Mouse (Mus musculus) hindbrain, embryonic 15.5 days (tissue): ENCODE results near the gene Nav1. TPM values are rescaled to one million over a fixed set of nuclear protein-coding genes. Genes with fewer than 3 reads are reported as not detected.

ENCODE experiments used
- ATAC-seq: fragments of 200-750 bp; cut with Nextera tagmentation; 2 replicates; pipeline ENCODE4 v1.8.0; 2017; ENCODE audit warnings: low read depth, moderate number of reproducible peaks, moderate TSS enrichment; ENCODE audit not compliant: low FRiP score
- H3K27ac ChIP-seq: fragments of 300-500 bp; sonication (generic); replicated peaks from 2 replicates; pipeline ENCODE4 v1.5.1; 2015; ENCODE audit warnings: mild to moderate bottlenecking, inconsistent platforms
- H3K27me3 ChIP-seq: fragments of 300-500 bp; sonication (generic); 2 replicates; pipeline ENCODE4 v1.6.1; 2015; ENCODE audit warnings: control low read depth, inconsistent platforms
- H3K36me3 ChIP-seq: fragments of 300-500 bp; sonication (generic); 2 replicates; pipeline ENCODE4 v1.6.1; 2015; ENCODE audit warnings: control low read depth, inconsistent platforms
- H3K4me1 ChIP-seq: fragments of 300-500 bp; sonication (generic); replicated peaks from 2 replicates; pipeline ENCODE4 v1.6.1; 2015; ENCODE audit warnings: control low read depth, inconsistent platforms
- H3K4me2 ChIP-seq: fragments of 300-500 bp; sonication (generic); 2 replicates; pipeline ENCODE4 v1.6.1; 2015; ENCODE audit warnings: moderate library complexity, mild to moderate bottlenecking, inconsistent platforms
- H3K4me3 ChIP-seq: fragments of 300-500 bp; sonication (generic); 2 replicates; pipeline ENCODE4 v1.5.1; 2015; ENCODE audit warnings: mild to moderate bottlenecking, inconsistent platforms
- H3K9ac ChIP-seq: fragments of 300-500 bp; sonication (generic); 2 replicates; pipeline ENCODE4 v1.6.1; 2015; ENCODE audit warnings: inconsistent platforms
- H3K9me3 ChIP-seq: fragments of 300-500 bp; sonication (generic); 2 replicates; pipeline ENCODE4 v1.6.1; 2016; ENCODE audit warnings: control low read depth, inconsistent platforms
- WGBS: fragments of 180-500 bp; shearing (Covaris S2); methylation state at CpG from one replicate; pipeline ENCODE4 v1.1.7; 2015; 5-methylcytosine and 5-hydroxymethylcytosine counted together
- polyA plus RNA-seq: library from polyadenylated mRNA; unstranded; fragments of >200 nt; fragmentation: Nextera tagmentation; extraction: Ambion mirVana; gene quantifications from 2 replicates; pipeline ENCODE4 v1.2.1, GENCODE M21; 2015

Nav1 gene
- polyA plus RNA-seq, 1 experiment from 2014 or later: 51.3 TPM

GRCm38 (mm10) chr1:135508349-135508634 lies 98.8 kb downstream of the Nav1 start:
- no peak for ATAC-seq
- Histone ChIP-seq H3K4me3 (0 out of 2 replicates have a peak overlapping the region, but pooled peaks have one; percentile 48), H3K9me3 (no peaks in the 10 kb centered on the region), H3K36me3 (no peaks in the 10 kb centered on the region), H3K27me3 (no peaks in the 10 kb centered on the region), H3K4me1 (peaks cover 78% of the 10 kb centered on the region), H3K4me2 (peak overlapping the region; percentile 64), H3K27ac (no peak overlapping the region), H3K9ac (no peak overlapping the region)
- WGBS: 32% methylated on average over 3 of the region's 3 CpGs

- WGBS: 40% methylated on average over 14 of the region's 14 CpGs
- H3K4me2 ChIP-seq: peak overlapping the region; percentile 64
- H3K9me3 ChIP-seq: no peaks in the 10 kb centered on the region
- H3K27ac ChIP-seq: no peak overlapping the region
- no peak overlapping the region for H3K9ac ChIP-seq
- no peak overlapping the region for H3K4me3 ChIP-seq
- ATAC-seq: no peak
- H3K36me3 ChIP-seq: no peaks in the 10 kb centered on the region
- no peaks in the 10 kb centered on the region for H3K27me3 ChIP-seq
- H3K4me1 ChIP-seq: peaks cover 74% of the 10 kb centered on the region
Observed at GRCm38 (mm10) chr1:135507572-135508348, 99.3 kb downstream of the Nav1 start.

GRCm38 (mm10) chr1:135505499-135505898 lies 101.6 kb downstream of the Nav1 start:
- Histone ChIP-seq H3K4me3 (no peak overlapping the region), H3K4me1 (peaks cover 60% of the 10 kb centered on the region), H3K9ac (no peak overlapping the region), H3K36me3 (no peaks in the 10 kb centered on the region), H3K9me3 (no peaks in the 10 kb centered on the region), H3K4me2 (no peak overlapping the region), H3K27ac (no peak overlapping the region), H3K27me3 (no peaks in the 10 kb centered on the region)
- no peak for ATAC-seq
- WGBS: 50% methylated on average over 7 of the region's 7 CpGs

- Histone ChIP-seq H3K36me3 (no peaks in the 10 kb centered on the region), H3K9ac (no peak overlapping the region), H3K4me2 (no peak overlapping the region), H3K27ac (no peak overlapping the region), H3K4me1 (peaks cover 49% of the 10 kb centered on the region), H3K27me3 (no peaks in the 10 kb centered on the region), H3K9me3 (no peaks in the 10 kb centered on the region), H3K4me3 (no peak overlapping the region)
- 86% methylated on average over 2 of the region's 2 CpGs for WGBS
- ATAC-seq: no peak
Observed at GRCm38 (mm10) chr1:135503436-135503835, 103.7 kb downstream of the Nav1 start.

- no peaks in the 10 kb centered on the region for H3K9me3 ChIP-seq
- no peak overlapping the region for H3K9ac ChIP-seq
- H3K4me3 ChIP-seq: no peak overlapping the region
- no peak for ATAC-seq
- H3K4me1 ChIP-seq: peaks cover 49% of the 10 kb centered on the region
- H3K4me2 ChIP-seq: no peak overlapping the region
- H3K27ac ChIP-seq: no peak overlapping the region
- no peaks in the 10 kb centered on the region for H3K36me3 ChIP-seq
- WGBS: 75% methylated on average over 9 of the region's 9 CpGs
- no peaks in the 10 kb centered on the region for H3K27me3 ChIP-seq
Observed at GRCm38 (mm10) chr1:135502750-135503149, 104.3 kb downstream of the Nav1 start.

GRCm38 (mm10) chr1:135502135-135502534 lies 105.0 kb downstream of the Nav1 start:
- Histone ChIP-seq H3K9ac (no peak overlapping the region), H3K9me3 (no peaks in the 10 kb centered on the region), H3K27me3 (no peaks in the 10 kb centered on the region), H3K4me1 (peaks cover 46% of the 10 kb centered on the region), H3K4me3 (no peak overlapping the region), H3K36me3 (no peaks in the 10 kb centered on the region), H3K4me2 (no peak overlapping the region), H3K27ac (no peak overlapping the region)
- ATAC-seq: no peak
- WGBS: 31% methylated on average over 8 of the region's 8 CpGs

- no peaks in the 10 kb centered on the region for H3K9me3 ChIP-seq
- H3K27ac ChIP-seq: no peak overlapping the region
- H3K4me2 ChIP-seq: no peak overlapping the region
- H3K36me3 ChIP-seq: no peaks in the 10 kb centered on the region
- no peak for ATAC-seq
- no peak overlapping the region for H3K9ac ChIP-seq
- 45% methylated on average over 20 of the region's 20 CpGs for WGBS
- H3K4me3 ChIP-seq: no peak overlapping the region
- H3K27me3 ChIP-seq: no peaks in the 10 kb centered on the region
- peaks cover 27% of the 10 kb centered on the region for H3K4me1 ChIP-seq
Observed at GRCm38 (mm10) chr1:135498455-135499358, 108.4 kb downstream of the Nav1 start.

- 92% methylated on average over 1 of the region's 1 CpGs for WGBS
- H3K4me3 ChIP-seq: no peak overlapping the region
- H3K27ac ChIP-seq: no peak overlapping the region
- no peaks in the 10 kb centered on the region for H3K9me3 ChIP-seq
- no peak overlapping the region for H3K9ac ChIP-seq
- H3K4me1 ChIP-seq: peaks cover 32% of the 10 kb centered on the region
- H3K27me3 ChIP-seq: no peaks in the 10 kb centered on the region
- ATAC-seq: no peak
- no peaks in the 10 kb centered on the region for H3K36me3 ChIP-seq
- no peak overlapping the region for H3K4me2 ChIP-seq
Observed at GRCm38 (mm10) chr1:135495048-135495447, 112.0 kb downstream of the Nav1 start.

GRCm38 (mm10) chr1:135493862-135494261 lies 113.2 kb downstream of the Nav1 start:
- 81% methylated on average over 6 of the region's 6 CpGs for WGBS
- no peaks in the 10 kb centered on the region for H3K27me3 ChIP-seq
- H3K9me3 ChIP-seq: no peaks in the 10 kb centered on the region
- no peak overlapping the region for H3K4me2 ChIP-seq
- no peak overlapping the region for H3K4me3 ChIP-seq
- no peak for ATAC-seq
- H3K4me1 ChIP-seq: peaks cover 32% of the 10 kb centered on the region
- H3K27ac ChIP-seq: no peak overlapping the region
- no peaks in the 10 kb centered on the region for H3K36me3 ChIP-seq
- H3K9ac ChIP-seq: no peak overlapping the region

GRCm38 (mm10) chr1:135492406-135492805 lies 114.7 kb downstream of the Nav1 start:
- Histone ChIP-seq H3K4me2 (no peak overlapping the region), H3K9ac (no peak overlapping the region), H3K36me3 (no peaks in the 10 kb centered on the region), H3K4me3 (no peak overlapping the region), H3K27me3 (no peaks in the 10 kb centered on the region), H3K27ac (no peak overlapping the region), H3K9me3 (no peaks in the 10 kb centered on the region), H3K4me1 (peaks cover 18% of the 10 kb centered on the region)
- no peak for ATAC-seq
- WGBS: 59% methylated on average over 10 of the region's 10 CpGs

- 66% methylated on average over 10 of the region's 10 CpGs for WGBS
- Histone ChIP-seq H3K4me1 (peaks cover 18% of the 10 kb centered on the region), H3K4me2 (no peak overlapping the region), H3K9me3 (no peaks in the 10 kb centered on the region), H3K9ac (no peak overlapping the region), H3K27me3 (no peaks in the 10 kb centered on the region), H3K4me3 (no peak overlapping the region), H3K36me3 (no peaks in the 10 kb centered on the region), H3K27ac (no peak overlapping the region)
- 0 out of 2 replicates have a peak, but pooled peaks have one; percentile 50 for ATAC-seq
Observed at GRCm38 (mm10) chr1:135490931-135491666, 116.0 kb downstream of the Nav1 start.

GRCm38 (mm10) chr1:135488879-135489278 lies 118.2 kb downstream of the Nav1 start:
- H3K27me3 ChIP-seq: no peaks in the 10 kb centered on the region
- peaks cover 18% of the 10 kb centered on the region for H3K4me1 ChIP-seq
- H3K4me2 ChIP-seq: no peak overlapping the region
- peaks cover 2% of the 10 kb centered on the region; the same call in 1 of the 2 replicates for H3K36me3 ChIP-seq
- H3K9me3 ChIP-seq: no peaks in the 10 kb centered on the region
- no peak overlapping the region for H3K4me3 ChIP-seq
- H3K27ac ChIP-seq: no peak overlapping the region
- H3K9ac ChIP-seq: no peak overlapping the region
- 76% methylated on average over 9 of the region's 9 CpGs for WGBS
- ATAC-seq: no peak
